Mouse (Mus musculus) gastrocnemius, postnatal 4 days (tissue): ENCODE measurements at regions not wholly inside any gene's neighbourhood (a gene's known extent, or its start where the extent isn't known, plus 50 kb on each side); places are given as distances from the start of the nearest gene placed in this dataset.
A peak's percentile ranks its signal among the peaks of the same experiment; 100 is the strongest.

ENCODE experiments used
- DNase-seq, 2 experiments: peaks; one replicate each; pipeline ENCODE4 v3.0.0; 2021 to 2022; ENCODE audit warnings: low spot score in 2 of 2, mixed read lengths in 2 of 2

- peak in 1 of 2 experiments; percentile 23 for DNase-seq
These were observed 1169.1 kb downstream of the Zfp704 start for GRCm38 (mm10) chr3:8440701-8441365.
